Mouse (Mus musculus): ENCODE measurements around the gene Slc9a9. TPM values are rescaled to one million over a fixed set of nuclear protein-coding genes. Genes with fewer than 3 reads are reported as not detected.

The Slc9a9 gene
- polyA plus RNA-seq, 1 experiment: 6.5 TPM

DNA sequence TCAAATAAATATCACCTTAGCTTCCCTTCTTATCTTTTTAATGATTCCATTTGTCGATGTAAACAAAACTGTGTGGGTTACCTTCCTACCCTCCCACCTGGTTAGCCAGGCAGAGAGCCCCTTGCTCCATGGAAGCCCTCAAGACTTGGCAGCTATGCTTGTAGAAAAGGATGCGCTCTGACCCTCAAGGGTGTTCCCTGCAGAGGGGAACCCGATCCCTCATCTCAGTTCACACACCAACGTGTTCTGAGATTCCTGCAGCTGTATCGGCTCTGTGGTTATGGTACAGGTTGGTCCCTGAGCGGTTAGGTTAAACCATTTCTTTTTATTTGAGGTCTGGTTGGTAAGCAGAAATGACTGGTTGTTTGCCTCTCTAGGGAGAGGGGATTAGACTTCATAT lies 484.3 kb downstream of the Slc9a9 start:
- WGBS: 81% methylated on average over 6 of the region's 6 CpGs
- no peak overlapping the region for H3K27ac ChIP-seq (ENCODE audit: control insufficient read depth, insufficient read depth, low read depth, low read length, poor library complexity)
- H3K4me3 ChIP-seq (replicated peaks; ENCODE audit: control insufficient read depth, low read depth, low read length): no peak overlapping the region
- no peak for TF ChIP-seq POLR2A (IDR thresholded peaks at IDR 0.05; ENCODE audit: borderline replicate concordance, control insufficient read depth, low read depth, low read length)
- TF ChIP-seq CTCF (IDR thresholded peaks at IDR 0.05; ENCODE audit: control insufficient read depth, insufficient read depth, low read length): no peak
- no peaks in the 10 kb centered on the region for H3K4me1 ChIP-seq (ENCODE audit: control insufficient read depth, insufficient read depth, low read length)

DNA sequence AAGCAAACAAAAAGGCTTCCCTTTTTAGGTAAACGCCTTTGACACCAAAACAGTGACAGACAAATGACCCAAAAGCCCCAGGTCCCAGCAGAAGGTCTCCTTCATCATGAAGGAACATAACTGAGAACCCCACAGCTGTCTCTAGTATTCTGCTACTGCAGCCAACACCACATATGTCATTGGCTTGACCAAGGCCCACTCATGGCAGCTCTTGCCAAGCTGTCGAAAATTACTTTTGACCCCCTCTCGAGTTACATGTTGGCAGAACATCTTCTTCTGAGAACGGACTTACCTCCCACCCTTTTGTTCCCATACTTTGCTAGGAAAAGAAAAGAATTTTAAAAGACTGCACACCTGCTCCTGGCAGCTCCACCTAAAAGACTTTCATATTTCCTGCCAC lies 488.2 kb downstream of the Slc9a9 start:
- TF ChIP-seq CTCF (IDR thresholded peaks at IDR 0.05; ENCODE audit: control insufficient read depth, insufficient read depth, low read length) (no peak), POLR2A (IDR thresholded peaks at IDR 0.05; ENCODE audit: borderline replicate concordance, control insufficient read depth, low read depth, low read length) (no peak)
- Histone ChIP-seq H3K4me3 (replicated peaks; ENCODE audit: control insufficient read depth, low read depth, low read length) (no peak overlapping the region), H3K4me1 (ENCODE audit: control insufficient read depth, insufficient read depth, low read length) (no peaks in the 10 kb centered on the region), H3K27ac (ENCODE audit: control insufficient read depth, insufficient read depth, low read depth, low read length, poor library complexity) (no peak overlapping the region)
- 72% methylated on average over 4 of the region's 4 CpGs for WGBS

DNA sequence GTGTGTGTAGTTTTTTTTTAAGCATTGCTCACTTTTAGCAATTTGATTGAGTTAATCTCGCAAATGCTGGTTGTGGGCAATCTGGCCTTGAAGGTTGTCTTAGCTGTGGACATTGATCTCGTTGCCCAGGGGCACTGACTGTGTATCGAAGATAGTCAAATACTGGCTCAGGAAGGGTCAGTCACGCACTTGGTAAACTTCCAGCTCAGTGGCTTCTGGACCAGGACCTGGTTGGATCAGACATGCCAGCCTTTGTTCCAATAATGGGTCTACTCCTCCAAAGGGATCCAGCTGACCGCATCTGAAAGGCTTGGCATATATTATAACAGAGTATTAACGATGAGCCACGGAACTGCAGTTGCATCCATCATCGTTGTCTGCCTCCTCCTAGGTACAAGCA lies 489.2 kb downstream of the Slc9a9 start:
- no peak overlapping the region for H3K4me3 ChIP-seq (replicated peaks; ENCODE audit: control insufficient read depth, low read depth, low read length)
- no peak overlapping the region for H3K27ac ChIP-seq (ENCODE audit: control insufficient read depth, insufficient read depth, low read depth, low read length, poor library complexity)
- no peaks in the 10 kb centered on the region for H3K4me1 ChIP-seq (ENCODE audit: control insufficient read depth, insufficient read depth, low read length)
- 90% methylated on average over 8 of the region's 8 CpGs for WGBS
- TF ChIP-seq CTCF (IDR thresholded peaks at IDR 0.05; ENCODE audit: control insufficient read depth, insufficient read depth, low read length) (no peak), POLR2A (IDR thresholded peaks at IDR 0.05; ENCODE audit: borderline replicate concordance, control insufficient read depth, low read depth, low read length) (no peak)

DNA sequence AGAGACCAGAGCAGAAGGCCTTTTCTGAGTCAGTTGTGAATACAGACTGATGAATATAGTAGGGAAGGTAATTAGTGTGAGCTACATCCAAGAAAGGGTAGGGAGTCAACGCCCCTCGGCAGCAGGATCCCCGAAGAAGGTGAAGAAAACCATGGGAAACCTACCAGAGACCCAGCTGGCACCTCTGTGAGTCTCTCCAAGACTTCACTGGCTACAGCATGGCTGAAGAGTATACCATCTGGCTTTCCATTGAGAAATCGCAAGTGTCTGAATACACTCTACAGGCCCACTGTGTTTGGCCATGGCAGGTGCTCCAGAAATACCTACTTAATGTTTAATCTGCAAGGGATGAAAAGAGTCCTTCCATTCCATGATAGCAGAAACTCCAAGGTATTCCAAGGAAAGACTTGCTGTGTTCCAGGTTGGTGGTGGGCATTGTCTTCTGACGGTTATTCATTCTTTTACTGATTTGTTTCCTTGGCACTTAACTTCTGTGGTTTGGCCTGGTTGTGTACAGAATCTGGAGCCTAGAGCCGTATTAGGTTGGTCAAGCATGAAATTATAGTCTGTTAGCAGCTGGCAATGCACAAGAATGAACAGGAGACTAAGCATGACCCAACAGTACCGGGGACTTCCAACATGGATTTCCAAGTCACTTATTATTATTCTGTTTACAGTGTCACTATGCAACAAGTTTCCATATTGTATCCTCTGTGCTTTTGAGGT lies 491.0 kb downstream of the Slc9a9 start:
- no peaks in the 10 kb centered on the region for H3K4me1 ChIP-seq (ENCODE audit: control insufficient read depth, insufficient read depth, low read length)
- no peak overlapping the region for H3K27ac ChIP-seq (ENCODE audit: control insufficient read depth, insufficient read depth, low read depth, low read length, poor library complexity)
- 80% methylated on average over 7 of the region's 7 CpGs for WGBS
- no peak overlapping the region for H3K4me3 ChIP-seq (replicated peaks; ENCODE audit: control insufficient read depth, low read depth, low read length)
- TF ChIP-seq POLR2A (IDR thresholded peaks at IDR 0.05; ENCODE audit: borderline replicate concordance, control insufficient read depth, low read depth, low read length) (no peak), CTCF (IDR thresholded peaks at IDR 0.05; ENCODE audit: control insufficient read depth, insufficient read depth, low read length) (no peak)

DNA sequence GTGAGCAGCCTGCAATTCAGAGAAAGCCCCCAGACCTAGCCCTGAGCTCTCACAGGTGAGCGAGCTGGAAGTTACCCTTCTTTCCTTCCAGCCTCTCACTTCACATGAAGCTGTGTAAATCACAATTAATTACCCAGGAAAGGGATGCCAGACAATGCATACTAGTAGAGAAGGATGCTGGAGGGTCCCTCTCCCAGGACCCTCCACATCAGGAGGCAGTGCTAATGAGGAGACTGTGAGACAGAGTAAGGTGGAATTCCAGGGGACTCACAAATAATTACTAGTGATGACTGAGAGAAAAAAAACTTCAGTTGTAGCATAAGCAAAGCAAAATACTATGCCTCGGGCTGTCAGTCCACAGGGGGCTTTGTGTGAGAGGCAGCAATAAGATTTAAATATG lies 492.0 kb downstream of the Slc9a9 start:
- H3K4me1 ChIP-seq (ENCODE audit: control insufficient read depth, insufficient read depth, low read length): no peaks in the 10 kb centered on the region
- H3K27ac ChIP-seq (ENCODE audit: control insufficient read depth, insufficient read depth, low read depth, low read length, poor library complexity): no peak overlapping the region
- H3K4me3 ChIP-seq (replicated peaks; ENCODE audit: control insufficient read depth, low read depth, low read length): no peak overlapping the region
- 77% methylated on average over 2 of the region's 2 CpGs for WGBS
- no peak for TF ChIP-seq CTCF (IDR thresholded peaks at IDR 0.05; ENCODE audit: control insufficient read depth, insufficient read depth, low read length)
- no peak for TF ChIP-seq POLR2A (IDR thresholded peaks at IDR 0.05; ENCODE audit: borderline replicate concordance, control insufficient read depth, low read depth, low read length)

DNA sequence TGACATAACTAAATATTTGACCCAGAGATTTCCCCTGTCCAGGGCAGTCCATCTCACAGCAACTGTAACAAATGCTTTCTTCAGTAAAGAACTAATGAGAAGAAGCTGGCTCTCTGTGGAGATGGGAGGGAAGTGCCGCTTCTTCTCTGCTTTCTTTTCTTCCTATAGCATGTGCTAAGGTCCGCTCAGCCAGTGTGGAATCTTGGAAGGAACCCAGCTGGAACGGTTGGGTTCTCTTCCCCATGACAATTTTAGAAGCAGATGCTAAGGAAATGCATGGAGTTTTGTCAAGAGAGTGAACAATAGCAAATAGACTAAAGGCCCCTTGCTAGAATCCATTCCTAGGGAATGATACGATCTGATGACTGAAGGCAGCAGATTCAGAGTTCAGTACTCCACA lies 496.5 kb downstream of the Slc9a9 start:
- Histone ChIP-seq H3K4me3 (replicated peaks; ENCODE audit: control insufficient read depth, low read depth, low read length) (no peak overlapping the region), H3K4me1 (ENCODE audit: control insufficient read depth, insufficient read depth, low read length) (no peaks in the 10 kb centered on the region), H3K27ac (ENCODE audit: control insufficient read depth, insufficient read depth, low read depth, low read length, poor library complexity) (no peak overlapping the region)
- WGBS: 81% methylated on average over 4 of the region's 4 CpGs
- TF ChIP-seq POLR2A (IDR thresholded peaks at IDR 0.05; ENCODE audit: borderline replicate concordance, control insufficient read depth, low read depth, low read length) (no peak), CTCF (IDR thresholded peaks at IDR 0.05; ENCODE audit: control insufficient read depth, insufficient read depth, low read length) (no peak)

DNA sequence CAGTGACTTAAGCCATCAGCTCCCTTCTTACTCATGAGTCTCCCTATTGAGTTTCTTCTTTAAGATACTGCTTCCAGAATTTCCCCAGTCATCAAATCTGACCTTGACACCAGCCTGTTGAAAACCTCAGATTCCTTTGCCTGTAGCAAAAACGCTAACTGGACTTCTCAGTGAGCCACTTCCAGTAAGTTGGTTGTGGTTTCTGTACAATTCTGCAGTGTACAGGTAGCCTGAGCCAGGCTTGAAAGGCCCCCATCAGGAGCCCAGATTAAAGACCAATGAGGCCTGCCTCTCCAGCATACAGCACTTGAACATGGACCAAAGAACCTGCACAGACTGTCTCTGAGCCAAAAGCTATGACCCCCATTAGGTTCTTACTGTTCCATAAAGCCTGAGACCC lies 498.1 kb downstream of the Slc9a9 start:
- TF ChIP-seq POLR2A (IDR thresholded peaks at IDR 0.05; ENCODE audit: borderline replicate concordance, control insufficient read depth, low read depth, low read length): no peak
- no peak for TF ChIP-seq CTCF (IDR thresholded peaks at IDR 0.05; ENCODE audit: control insufficient read depth, insufficient read depth, low read length)
- Histone ChIP-seq H3K4me1 (ENCODE audit: control insufficient read depth, insufficient read depth, low read length) (no peaks in the 10 kb centered on the region), H3K27ac (ENCODE audit: control insufficient read depth, insufficient read depth, low read depth, low read length, poor library complexity) (no peak overlapping the region), H3K4me3 (replicated peaks; ENCODE audit: control insufficient read depth, low read depth, low read length) (no peak overlapping the region)
- WGBS: 48% methylated on average over 1 of the region's 1 CpGs

DNA sequence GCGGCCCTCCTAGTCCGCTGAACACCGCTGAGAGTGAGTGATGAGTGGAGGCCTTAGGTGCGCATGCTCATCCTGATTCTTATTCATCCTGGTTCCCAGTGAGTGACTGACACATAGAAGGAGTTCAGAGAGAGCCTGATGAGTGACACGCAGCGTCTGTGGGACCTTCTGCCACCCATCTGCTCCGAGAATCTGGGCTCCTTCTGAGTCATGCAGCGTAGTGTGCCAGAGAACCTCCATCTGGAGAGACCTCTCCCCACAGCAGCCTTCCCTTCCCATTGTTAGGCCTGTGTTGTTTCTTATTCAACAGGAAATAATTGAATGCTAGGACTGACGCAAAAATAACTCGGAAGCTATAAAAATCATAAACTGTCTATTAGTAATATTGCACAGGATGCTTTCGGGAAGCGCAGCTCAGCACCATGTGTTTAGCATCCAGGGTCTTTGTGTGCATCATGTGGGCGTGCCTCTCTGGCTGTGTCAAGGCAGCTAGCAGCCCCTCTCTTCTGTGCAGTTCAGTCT lies 498.8 kb downstream of the Slc9a9 start:
- WGBS: 82% methylated on average over 13 of the region's 13 CpGs
- TF ChIP-seq POLR2A (IDR thresholded peaks at IDR 0.05; ENCODE audit: borderline replicate concordance, control insufficient read depth, low read depth, low read length): no peak
- no peak for TF ChIP-seq CTCF (IDR thresholded peaks at IDR 0.05; ENCODE audit: control insufficient read depth, insufficient read depth, low read length)
- H3K4me3 ChIP-seq (replicated peaks; ENCODE audit: control insufficient read depth, low read depth, low read length): no peak overlapping the region
- no peak overlapping the region for H3K27ac ChIP-seq (ENCODE audit: control insufficient read depth, insufficient read depth, low read depth, low read length, poor library complexity)
- no peaks in the 10 kb centered on the region for H3K4me1 ChIP-seq (ENCODE audit: control insufficient read depth, insufficient read depth, low read length)

Measured in bone marrow, adult 2 months (tissue).